Mouse (Mus musculus) thymus, adult 2 months (tissue): ENCODE data around the gene Emilin2.

ENCODE experiments used
- CTCF ChIP-seq: fragments of 200-500 bp; IDR thresholded peaks from 2 replicates; pipeline ENCODE4 v1.5.1; 2012; ENCODE audit warnings: mild to moderate bottlenecking, control low read depth, low read length, moderate library complexity, borderline replicate concordance; ENCODE audit not compliant: control insufficient read depth, poor library complexity, insufficient read depth; ENCODE audit errors: extremely low read depth
- POLR2A ChIP-seq: fragments of 200-500 bp; IDR thresholded peaks from 2 replicates; pipeline ENCODE4 v1.6.1; 2012; ENCODE audit warnings: mild to moderate bottlenecking, low read length, control low read depth, moderate library complexity; ENCODE audit not compliant: control insufficient read depth, poor library complexity, insufficient read depth; ENCODE audit errors: extremely low read depth

GRCm38 (mm10) chr17:71309141-71309540 lies 2.6 kb downstream of the Emilin2 start:
- no peak for TF ChIP-seq POLR2A
- no peak for TF ChIP-seq CTCF
